Mouse (Mus musculus): ENCODE measurements at regions not wholly inside any gene's neighbourhood (a gene's known extent, or its start where the extent isn't known, plus 50 kb on each side); places are given as distances from the start of the nearest gene placed in this dataset.

- Histone ChIP-seq H3K4me1 (no peaks in the 10 kb centered on the region), H3K4me3 (replicated peaks) (no peak overlapping the region), H3K9me3 (replicated peaks) (no peaks in the 10 kb centered on the region), H3K9ac (no peak overlapping the region), H3K36me3 (no peaks in the 10 kb centered on the region), H3K27me3 (no peaks in the 10 kb centered on the region), H3K27ac (replicated peaks) (no peak overlapping the region), H3K4me2 (replicated peaks) (no peak overlapping the region)
- WGBS: 27% methylated on average over 3 of the region's 3 CpGs
- no peak for ATAC-seq (ENCODE audit: insufficient number of reproducible peaks, low FRiP score, low TSS enrichment, low read depth)
Measured at GRCm38 (mm10) chr13:54847764-54848183, 58.6 kb downstream of the Tspan17 start.

- H3K27ac ChIP-seq (replicated peaks): no peak overlapping the region
- no peaks in the 10 kb centered on the region for H3K9me3 ChIP-seq (replicated peaks)
- no peak for ATAC-seq (ENCODE audit: insufficient number of reproducible peaks, low FRiP score, low TSS enrichment, low read depth)
- no peak overlapping the region for H3K9ac ChIP-seq
- H3K4me1 ChIP-seq: no peaks in the 10 kb centered on the region
- H3K27me3 ChIP-seq: no peaks in the 10 kb centered on the region
- WGBS: 57% methylated on average over 4 of the region's 4 CpGs
- no peaks in the 10 kb centered on the region for H3K36me3 ChIP-seq
- H3K4me3 ChIP-seq (replicated peaks): no peak overlapping the region
- H3K4me2 ChIP-seq (replicated peaks): no peak overlapping the region
Measured at GRCm38 (mm10) chr13:54851131-54851530, 62.0 kb downstream of the Tspan17 start.

- Histone ChIP-seq H3K9ac (no peak overlapping the region), H3K4me2 (replicated peaks) (no peak overlapping the region), H3K4me3 (replicated peaks) (no peak overlapping the region), H3K27ac (replicated peaks) (no peak overlapping the region), H3K4me1 (no peaks in the 10 kb centered on the region), H3K27me3 (no peaks in the 10 kb centered on the region), H3K36me3 (no peaks in the 10 kb centered on the region), H3K9me3 (replicated peaks) (no peaks in the 10 kb centered on the region)
- ATAC-seq (ENCODE audit: insufficient number of reproducible peaks, low FRiP score, low TSS enrichment, low read depth): no peak
- WGBS: 45% methylated on average over 14 of the region's 14 CpGs
Measured at GRCm38 (mm10) chr13:54855333-54856238, 66.4 kb downstream of the Tspan17 start.

- Histone ChIP-seq H3K27ac (replicated peaks) (no peak overlapping the region), H3K4me1 (no peaks in the 10 kb centered on the region), H3K4me3 (replicated peaks) (no peak overlapping the region), H3K9me3 (replicated peaks) (no peaks in the 10 kb centered on the region), H3K9ac (no peak overlapping the region), H3K4me2 (replicated peaks) (no peak overlapping the region), H3K27me3 (no peaks in the 10 kb centered on the region), H3K36me3 (no peaks in the 10 kb centered on the region)
- no peak for ATAC-seq (ENCODE audit: insufficient number of reproducible peaks, low FRiP score, low TSS enrichment, low read depth)
- WGBS: 86% methylated on average over 4 of the region's 4 CpGs
Measured at GRCm38 (mm10) chr13:54862931-54863330, 73.8 kb downstream of the Tspan17 start.

GRCm38 (mm10) chr13:54864048-54864447, 74.9 kb downstream of the Tspan17 start:
- Histone ChIP-seq H3K4me1 (no peaks in the 10 kb centered on the region), H3K36me3 (no peaks in the 10 kb centered on the region), H3K27me3 (no peaks in the 10 kb centered on the region), H3K4me2 (replicated peaks) (no peak overlapping the region), H3K4me3 (replicated peaks) (no peak overlapping the region), H3K9ac (no peak overlapping the region), H3K9me3 (replicated peaks) (no peaks in the 10 kb centered on the region), H3K27ac (replicated peaks) (no peak overlapping the region)
- no peak for ATAC-seq (ENCODE audit: insufficient number of reproducible peaks, low FRiP score, low TSS enrichment, low read depth)
- 53% methylated on average over 10 of the region's 10 CpGs for WGBS

- no peaks in the 10 kb centered on the region for H3K9me3 ChIP-seq (replicated peaks)
- ATAC-seq (ENCODE audit: insufficient number of reproducible peaks, low FRiP score, low TSS enrichment, low read depth): no peak
- no peaks in the 10 kb centered on the region for H3K4me1 ChIP-seq
- no peaks in the 10 kb centered on the region for H3K36me3 ChIP-seq
- H3K27me3 ChIP-seq: peaks cover 59% of the 10 kb centered on the region
- H3K27ac ChIP-seq (replicated peaks): no peak overlapping the region
- H3K4me3 ChIP-seq (replicated peaks): no peak overlapping the region
- 21% methylated on average over 12 of the region's 12 CpGs for WGBS
- no peak overlapping the region for H3K4me2 ChIP-seq (replicated peaks)
- no peak overlapping the region for H3K9ac ChIP-seq
Measured at GRCm38 (mm10) chr13:54872004-54872403, 77.2 kb upstream of the Unc5a start.

- ATAC-seq (ENCODE audit: insufficient number of reproducible peaks, low FRiP score, low TSS enrichment, low read depth): no peak
- no peak overlapping the region for H3K9ac ChIP-seq
- peaks cover 62% of the 10 kb centered on the region for H3K27me3 ChIP-seq
- no peaks in the 10 kb centered on the region for H3K4me1 ChIP-seq
- no peak overlapping the region for H3K4me2 ChIP-seq (replicated peaks)
- H3K36me3 ChIP-seq: no peaks in the 10 kb centered on the region
- H3K4me3 ChIP-seq (replicated peaks): no peak overlapping the region
- 51% methylated on average over 9 of the region's 9 CpGs for WGBS
- H3K27ac ChIP-seq (replicated peaks): no peak overlapping the region
- no peaks in the 10 kb centered on the region for H3K9me3 ChIP-seq (replicated peaks)
Measured at GRCm38 (mm10) chr13:54873882-54874281, 75.3 kb upstream of the Unc5a start.

- H3K4me3 ChIP-seq (replicated peaks): no peak overlapping the region
- H3K9ac ChIP-seq: no peak overlapping the region
- H3K27ac ChIP-seq (replicated peaks): no peak overlapping the region
- no peaks in the 10 kb centered on the region for H3K9me3 ChIP-seq (replicated peaks)
- H3K27me3 ChIP-seq: peaks cover 62% of the 10 kb centered on the region
- H3K4me2 ChIP-seq (replicated peaks): no peak overlapping the region
- no peaks in the 10 kb centered on the region for H3K36me3 ChIP-seq
- no peaks in the 10 kb centered on the region for H3K4me1 ChIP-seq
- no peak for ATAC-seq (ENCODE audit: insufficient number of reproducible peaks, low FRiP score, low TSS enrichment, low read depth)
- WGBS: 2% methylated on average over 38 of the region's 38 CpGs
Measured at GRCm38 (mm10) chr13:54874291-54875200, 74.7 kb upstream of the Unc5a start.

- Histone ChIP-seq H3K4me3 (replicated peaks) (no peak overlapping the region), H3K9me3 (replicated peaks) (no peaks in the 10 kb centered on the region), H3K36me3 (no peaks in the 10 kb centered on the region), H3K9ac (no peak overlapping the region), H3K27ac (replicated peaks) (no peak overlapping the region), H3K4me2 (replicated peaks) (no peak overlapping the region), H3K27me3 (peaks cover 53% of the 10 kb centered on the region), H3K4me1 (no peaks in the 10 kb centered on the region)
- ATAC-seq (ENCODE audit: insufficient number of reproducible peaks, low FRiP score, low TSS enrichment, low read depth): no peak
- WGBS: 26% methylated on average over 8 of the region's 8 CpGs
Measured at GRCm38 (mm10) chr13:54876556-54876955, 72.7 kb upstream of the Unc5a start.

GRCm38 (mm10) chr13:54877656-54878055, 71.6 kb upstream of the Unc5a start:
- H3K9ac ChIP-seq: no peak overlapping the region
- no peak overlapping the region for H3K4me2 ChIP-seq (replicated peaks)
- ATAC-seq (ENCODE audit: insufficient number of reproducible peaks, low FRiP score, low TSS enrichment, low read depth): no peak
- H3K4me1 ChIP-seq: no peaks in the 10 kb centered on the region
- H3K27me3 ChIP-seq: peaks cover 42% of the 10 kb centered on the region
- no peak overlapping the region for H3K27ac ChIP-seq (replicated peaks)
- H3K4me3 ChIP-seq (replicated peaks): no peak overlapping the region
- no peaks in the 10 kb centered on the region for H3K36me3 ChIP-seq
- no peaks in the 10 kb centered on the region for H3K9me3 ChIP-seq (replicated peaks)
- WGBS: 84% methylated on average over 8 of the region's 8 CpGs

- Histone ChIP-seq H3K27ac (replicated peaks) (no peak overlapping the region), H3K4me3 (replicated peaks) (no peak overlapping the region), H3K4me2 (replicated peaks) (no peak overlapping the region), H3K9me3 (replicated peaks) (no peaks in the 10 kb centered on the region), H3K27me3 (peaks cover 25% of the 10 kb centered on the region), H3K9ac (no peak overlapping the region), H3K36me3 (no peaks in the 10 kb centered on the region), H3K4me1 (no peaks in the 10 kb centered on the region)
- WGBS: 83% methylated on average over 5 of the region's 5 CpGs
- no peak for ATAC-seq (ENCODE audit: insufficient number of reproducible peaks, low FRiP score, low TSS enrichment, low read depth)
Measured at GRCm38 (mm10) chr13:54879325-54879724, 69.9 kb upstream of the Unc5a start.

All from embryonic facial prominence, embryonic 15.5 days (tissue).